Mouse (Mus musculus) embryonic facial prominence, embryonic 10.5 days (tissue): ENCODE data around the gene Fam122b. TPM values are rescaled to one million over a fixed set of nuclear protein-coding genes. Genes with fewer than 3 reads are reported as not detected.

Source experiments
- DNase-seq: peaks from one replicate; pipeline ENCODE4 v3.0.0-alpha.2; 2017; ENCODE audit warnings: low spot score
- H3K27ac ChIP-seq: fragments of 300-500 bp; sonication (generic); replicated peaks from 2 replicates; pipeline ENCODE4 v1.5.1; 2016; ENCODE audit warnings: mild to moderate bottlenecking
- H3K27me3 ChIP-seq: fragments of 300-500 bp; sonication (generic); replicated peaks from 2 replicates; pipeline ENCODE4 v1.6.1; 2016; ENCODE audit warnings: low read depth, mild to moderate bottlenecking; ENCODE audit not compliant: poor library complexity, severe bottlenecking
- H3K36me3 ChIP-seq: fragments of 300-500 bp; sonication (generic); replicated peaks from 2 replicates; pipeline ENCODE4 v1.6.1; 2016; ENCODE audit warnings: mild to moderate bottlenecking, moderate library complexity
- H3K4me1 ChIP-seq: fragments of 300-500 bp; sonication (generic); 2 replicates; pipeline ENCODE4 v1.6.1; 2016
- H3K4me3 ChIP-seq: fragments of 300-500 bp; sonication (generic); 2 replicates; pipeline ENCODE4 v1.5.1; 2016; ENCODE audit warnings: mild to moderate bottlenecking, moderate library complexity
- H3K9me3 ChIP-seq: fragments of 300-500 bp; sonication (generic); 2 replicates; pipeline ENCODE4 v1.6.1; 2016; ENCODE audit warnings: mild to moderate bottlenecking
- WGBS: fragments of 180-500 bp; shearing (Covaris S2); methylation state at CpG from one replicate; pipeline ENCODE4 v1.1.7; 2016; 5-methylcytosine and 5-hydroxymethylcytosine counted together
- polyA plus RNA-seq: library from polyadenylated mRNA; unstranded; fragments of >200 nt; fragmentation: Nextera tagmentation; extraction: Ambion mirVana; gene quantifications from 2 replicates; pipeline ENCODE4 v1.2.1, GENCODE M21; 2016

Fam122b gene
- polyA plus RNA-seq, 1 experiment from 2014 or later = 6.7 TPM

- 64% methylated on average over 6 of the region's 6 CpGs for WGBS
- Histone ChIP-seq H3K36me3 (no peaks in the 10 kb centered on the region), H3K9me3 (no peaks in the 10 kb centered on the region), H3K27ac (no peak overlapping the region), H3K4me3 (no peak overlapping the region), H3K27me3 (0 out of 2 replicates have a peak, but pooled peaks cover 2% of the 10 kb centered on the region), H3K4me1 (0 out of 2 replicates have a peak, but pooled peaks cover 2% of the 10 kb centered on the region)
- DNase-seq = no peak
Measured at GRCm38 (mm10) chrX:53224353-53224944, 45.2 kb downstream of the Fam122b start.

GRCm38 (mm10) chrX:53220855-53221254 lies 48.8 kb downstream of the Fam122b start:
- Histone ChIP-seq H3K4me3 (no peak overlapping the region), H3K4me1 (0 out of 2 replicates have a peak, but pooled peaks cover 2% of the 10 kb centered on the region), H3K9me3 (no peaks in the 10 kb centered on the region), H3K27ac (no peak overlapping the region), H3K36me3 (no peaks in the 10 kb centered on the region), H3K27me3 (0 out of 2 replicates have a peak, but pooled peaks cover 2% of the 10 kb centered on the region)
- 81% methylated on average over 9 of the region's 9 CpGs for WGBS
- DNase-seq = no peak

GRCm38 (mm10) chrX:53214557-53215229 lies 54.9 kb downstream of the Fam122b start:
- no peaks in the 10 kb centered on the region for H3K9me3 ChIP-seq
- H3K27ac ChIP-seq = no peak overlapping the region
- 0 out of 2 replicates have a peak, but pooled peaks cover 3% of the 10 kb centered on the region for H3K4me1 ChIP-seq
- no peak for DNase-seq
- no peak overlapping the region for H3K4me3 ChIP-seq
- 73% methylated on average over 7 of the region's 7 CpGs for WGBS
- H3K27me3 ChIP-seq = peaks cover 8% of the 10 kb centered on the region; the same call in 1 of the 2 replicates
- H3K36me3 ChIP-seq = no peaks in the 10 kb centered on the region

- Histone ChIP-seq H3K27me3 (peaks cover 15% of the 10 kb centered on the region), H3K36me3 (no peaks in the 10 kb centered on the region), H3K4me1 (peaks cover 8% of the 10 kb centered on the region; the same call in 1 of the 2 replicates), H3K4me3 (no peak overlapping the region), H3K27ac (no peak overlapping the region), H3K9me3 (no peaks in the 10 kb centered on the region)
- 79% methylated on average over 2 of the region's 2 CpGs for WGBS
- DNase-seq = no peak
Measured at GRCm38 (mm10) chrX:53213838-53214237, 55.8 kb downstream of the Fam122b start.

GRCm38 (mm10) chrX:53212485-53212884 lies 57.1 kb downstream of the Fam122b start:
- peak overlapping the region; percentile 40; the same call in 1 of the 2 replicates for H3K27ac ChIP-seq
- DNase-seq = no peak
- peaks cover 8% of the 10 kb centered on the region; the same call in 1 of the 2 replicates for H3K4me1 ChIP-seq
- WGBS = 60% methylated on average over 9 of the region's 9 CpGs
- no peaks in the 10 kb centered on the region for H3K36me3 ChIP-seq
- peaks cover 27% of the 10 kb centered on the region for H3K27me3 ChIP-seq
- no peak overlapping the region for H3K4me3 ChIP-seq
- no peaks in the 10 kb centered on the region for H3K9me3 ChIP-seq

- WGBS = 68% methylated on average over 7 of the region's 7 CpGs
- H3K9me3 ChIP-seq = no peaks in the 10 kb centered on the region
- no peak overlapping the region for H3K4me3 ChIP-seq
- peak overlapping the region; percentile 40 for H3K27ac ChIP-seq
- no peak for DNase-seq
- H3K27me3 ChIP-seq = peaks cover 27% of the 10 kb centered on the region
- peaks cover 8% of the 10 kb centered on the region; the same call in 1 of the 2 replicates for H3K4me1 ChIP-seq
- H3K36me3 ChIP-seq = no peaks in the 10 kb centered on the region
Measured at GRCm38 (mm10) chrX:53211756-53212483, 57.7 kb downstream of the Fam122b start.

- Histone ChIP-seq H3K36me3 (no peaks in the 10 kb centered on the region), H3K27me3 (peaks cover 19% of the 10 kb centered on the region), H3K27ac (peak overlapping the region; percentile 24; the same call in 1 of the 2 replicates), H3K4me1 (peaks cover 8% of the 10 kb centered on the region; the same call in 1 of the 2 replicates), H3K9me3 (no peaks in the 10 kb centered on the region), H3K4me3 (no peak overlapping the region)
- 58% methylated on average over 7 of the region's 7 CpGs for WGBS
- DNase-seq = no peak
Measured at GRCm38 (mm10) chrX:53209431-53209830, 60.2 kb downstream of the Fam122b start.

GRCm38 (mm10) chrX:53204690-53205311 lies 64.8 kb downstream of the Fam122b start:
- no peaks in the 10 kb centered on the region for H3K36me3 ChIP-seq
- WGBS = 64% methylated on average over 3 of the region's 3 CpGs
- H3K27ac ChIP-seq = no peak overlapping the region
- no peak overlapping the region for H3K4me3 ChIP-seq
- peaks cover 19% of the 10 kb centered on the region for H3K27me3 ChIP-seq
- DNase-seq = no peak
- no peaks in the 10 kb centered on the region for H3K9me3 ChIP-seq
- peaks cover 5% of the 10 kb centered on the region; the same call in 1 of the 2 replicates for H3K4me1 ChIP-seq

GRCm38 (mm10) chrX:53201616-53202015 lies 68.0 kb downstream of the Fam122b start:
- Histone ChIP-seq H3K9me3 (no peaks in the 10 kb centered on the region), H3K27me3 (no peaks in the 10 kb centered on the region), H3K36me3 (no peaks in the 10 kb centered on the region), H3K27ac (no peak overlapping the region), H3K4me3 (no peak overlapping the region), H3K4me1 (no peaks in the 10 kb centered on the region)
- WGBS = 83% methylated on average over 5 of the region's 5 CpGs
- no peak for DNase-seq

GRCm38 (mm10) chrX:53197681-53198080 lies 71.9 kb downstream of the Fam122b start:
- 83% methylated on average over 4 of the region's 4 CpGs for WGBS
- DNase-seq = no peak

GRCm38 (mm10) chrX:53196392-53196791 lies 73.2 kb downstream of the Fam122b start:
- peak; percentile 61 for DNase-seq
- Histone ChIP-seq H3K4me1 (0 out of 2 replicates have a peak, but pooled peaks cover 2% of the 10 kb centered on the region), H3K27ac (no peak overlapping the region), H3K36me3 (no peaks in the 10 kb centered on the region), H3K27me3 (peaks cover 3% of the 10 kb centered on the region; the same call in 1 of the 2 replicates), H3K4me3 (no peak overlapping the region), H3K9me3 (no peaks in the 10 kb centered on the region)
- WGBS = 35% methylated on average over 5 of the region's 5 CpGs

More at GRCm38 (mm10) chrX:53197681-53198080, 71.9 kb downstream of the Fam122b start:
- H3K9me3 ChIP-seq = no peaks in the 10 kb centered on the region
- H3K4me1 ChIP-seq = 0 out of 2 replicates have a peak, but pooled peaks cover 2% of the 10 kb centered on the region
- H3K27me3 ChIP-seq = peaks cover 3% of the 10 kb centered on the region; the same call in 1 of the 2 replicates
- H3K4me3 ChIP-seq = no peak overlapping the region
- no peak overlapping the region for H3K27ac ChIP-seq
- H3K36me3 ChIP-seq = no peaks in the 10 kb centered on the region
